Mouse (Mus musculus): ENCODE data around the gene Otub1. TPM values are rescaled to one million over a fixed set of nuclear protein-coding genes. Genes with fewer than 3 reads are reported as not detected.

Gene Otub1
- polyA plus RNA-seq, 1 experiment from 2014 or later = 233 TPM

GRCm38 (mm10) chr19:7160151-7160906 lies 45.8 kb downstream of the Otub1 start:
- H3K9me3 ChIP-seq = no peaks in the 10 kb centered on the region
- H3K27me3 ChIP-seq = peaks cover 93% of the 10 kb centered on the region
- ATAC-seq (ENCODE audit: insufficient number of reproducible peaks, insufficient read depth, low FRiP score, low TSS enrichment, low read depth) = peak; percentile 39; the same call in 1 of the 2 replicates
- H3K4me2 ChIP-seq = peak overlapping the region; percentile 34
- H3K4me3 ChIP-seq (replicated peaks) = no peak overlapping the region
- peaks cover 55% of the 10 kb centered on the region for H3K4me1 ChIP-seq (replicated peaks)
- no peak overlapping the region for H3K27ac ChIP-seq
- WGBS = 7% methylated on average over 14 of the region's 14 CpGs
- no peaks in the 10 kb centered on the region for H3K36me3 ChIP-seq
- peak overlapping the region; percentile 24 for H3K9ac ChIP-seq (replicated peaks)

- no peak for ATAC-seq (ENCODE audit: insufficient number of reproducible peaks, insufficient read depth, low FRiP score, low TSS enrichment, low read depth)
- WGBS = 49% methylated on average over 14 of the region's 14 CpGs
- H3K4me2 ChIP-seq = no peak overlapping the region
- H3K9ac ChIP-seq (replicated peaks) = no peak overlapping the region
- H3K4me3 ChIP-seq (replicated peaks) = no peak overlapping the region
- H3K27ac ChIP-seq = no peak overlapping the region
- H3K9me3 ChIP-seq = no peaks in the 10 kb centered on the region
- peaks cover 51% of the 10 kb centered on the region for H3K4me1 ChIP-seq (replicated peaks)
- H3K27me3 ChIP-seq = peaks cover 88% of the 10 kb centered on the region
- no peaks in the 10 kb centered on the region for H3K36me3 ChIP-seq
Observed at GRCm38 (mm10) chr19:7157734-7158133, 48.4 kb downstream of the Otub1 start.

DNA sequence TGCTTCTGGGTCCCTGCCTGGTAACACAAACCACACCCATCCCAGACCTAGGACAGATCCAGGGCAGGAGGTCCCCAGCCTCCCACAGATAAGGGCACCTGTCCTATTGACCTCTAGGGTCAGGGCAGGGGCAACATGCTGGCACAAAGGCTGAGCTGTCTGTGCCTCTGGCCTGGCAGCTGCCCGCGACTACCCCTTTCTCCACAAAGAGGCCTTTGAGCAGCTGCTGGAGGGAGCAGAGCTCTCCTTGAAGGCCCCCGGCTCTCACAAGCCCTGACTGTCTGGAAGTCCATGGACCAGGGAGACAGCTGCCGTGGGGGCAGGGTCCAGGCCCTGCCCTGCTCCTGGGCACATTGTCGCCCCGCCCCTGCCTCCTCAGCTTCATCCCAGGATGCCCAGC lies 50.9 kb downstream of the Otub1 start:
- Histone ChIP-seq H3K27ac (peak overlapping the region; percentile 75), H3K36me3 (no peaks in the 10 kb centered on the region), H3K27me3 (peaks cover 76% of the 10 kb centered on the region), H3K4me1 (replicated peaks) (peaks cover 61% of the 10 kb centered on the region), H3K9me3 (0 out of 2 replicates have a peak, but pooled peaks cover 3% of the 10 kb centered on the region), H3K4me3 (replicated peaks) (no peak overlapping the region; the same call in 1 of the 2 replicates), H3K4me2 (no peak overlapping the region), H3K9ac (replicated peaks) (no peak overlapping the region)
- 66% methylated on average over 6 of the region's 6 CpGs for WGBS
- no peak for ATAC-seq (ENCODE audit: insufficient number of reproducible peaks, insufficient read depth, low FRiP score, low TSS enrichment, low read depth)

- Histone ChIP-seq H3K27ac (no peak overlapping the region), H3K9me3 (0 out of 2 replicates have a peak, but pooled peaks cover 3% of the 10 kb centered on the region), H3K4me1 (replicated peaks) (peaks cover 73% of the 10 kb centered on the region), H3K4me3 (replicated peaks) (no peak overlapping the region), H3K9ac (replicated peaks) (no peak overlapping the region), H3K36me3 (no peaks in the 10 kb centered on the region), H3K4me2 (no peak overlapping the region), H3K27me3 (peaks cover 71% of the 10 kb centered on the region)
- 33% methylated on average over 7 of the region's 7 CpGs for WGBS
- ATAC-seq (ENCODE audit: insufficient number of reproducible peaks, insufficient read depth, low FRiP score, low TSS enrichment, low read depth) = no peak
Observed at GRCm38 (mm10) chr19:7153232-7153631, 52.9 kb downstream of the Otub1 start.

GRCm38 (mm10) chr19:7151927-7152653 lies 54.0 kb downstream of the Otub1 start:
- no peak overlapping the region for H3K9ac ChIP-seq (replicated peaks)
- H3K4me3 ChIP-seq (replicated peaks) = no peak overlapping the region
- H3K27me3 ChIP-seq = peaks cover 69% of the 10 kb centered on the region
- no peaks in the 10 kb centered on the region for H3K36me3 ChIP-seq
- WGBS = 83% methylated on average over 6 of the region's 6 CpGs
- H3K4me1 ChIP-seq (replicated peaks) = peaks cover 72% of the 10 kb centered on the region
- H3K9me3 ChIP-seq = 0 out of 2 replicates have a peak, but pooled peaks cover 3% of the 10 kb centered on the region
- H3K4me2 ChIP-seq = no peak overlapping the region
- no peak for ATAC-seq (ENCODE audit: insufficient number of reproducible peaks, insufficient read depth, low FRiP score, low TSS enrichment, low read depth)
- H3K27ac ChIP-seq = no peak overlapping the region

- H3K4me3 ChIP-seq (replicated peaks) = no peak overlapping the region
- WGBS = 81% methylated on average over 7 of the region's 7 CpGs
- H3K27ac ChIP-seq = no peak overlapping the region
- H3K27me3 ChIP-seq = peaks cover 70% of the 10 kb centered on the region
- H3K36me3 ChIP-seq = no peaks in the 10 kb centered on the region
- peaks cover 66% of the 10 kb centered on the region for H3K4me1 ChIP-seq (replicated peaks)
- no peak overlapping the region for H3K4me2 ChIP-seq
- H3K9ac ChIP-seq (replicated peaks) = no peak overlapping the region
- H3K9me3 ChIP-seq = 0 out of 2 replicates have a peak, but pooled peaks cover 3% of the 10 kb centered on the region
- ATAC-seq (ENCODE audit: insufficient number of reproducible peaks, insufficient read depth, low FRiP score, low TSS enrichment, low read depth) = no peak
Observed at GRCm38 (mm10) chr19:7151300-7151926, 54.7 kb downstream of the Otub1 start.

DNA sequence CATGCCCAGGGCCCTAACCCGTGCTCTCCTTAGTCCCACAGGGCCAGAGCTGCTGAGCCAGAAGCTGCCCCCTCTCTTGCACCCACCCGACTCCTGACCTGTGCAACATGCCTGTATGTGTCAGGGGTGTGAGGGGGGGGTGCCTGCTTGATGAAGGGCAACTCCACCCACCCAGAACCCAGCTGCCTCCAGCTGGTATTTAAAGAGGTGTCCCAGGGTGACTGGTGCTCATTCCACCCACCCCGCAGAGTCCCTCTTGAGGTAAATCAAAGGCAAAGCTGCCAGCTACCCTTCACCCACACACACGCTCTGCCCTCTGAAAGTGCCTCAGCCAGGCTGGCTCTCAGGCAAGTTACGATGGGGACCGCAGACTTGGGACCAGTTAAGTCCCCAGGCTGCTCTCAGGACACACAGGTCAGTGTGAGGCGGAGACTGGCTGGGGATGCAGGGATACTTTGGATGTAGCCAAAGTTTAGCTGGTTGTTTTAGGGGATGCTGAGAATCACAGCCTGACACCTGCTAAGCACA lies 56.9 kb downstream of the Otub1 start:
- peaks cover 53% of the 10 kb centered on the region for H3K4me1 ChIP-seq (replicated peaks)
- ATAC-seq (ENCODE audit: insufficient number of reproducible peaks, insufficient read depth, low FRiP score, low TSS enrichment, low read depth) = no peak
- H3K4me3 ChIP-seq (replicated peaks) = no peak overlapping the region
- 0 out of 2 replicates have a peak, but pooled peaks cover 3% of the 10 kb centered on the region for H3K9me3 ChIP-seq
- H3K9ac ChIP-seq (replicated peaks) = no peak overlapping the region
- H3K27ac ChIP-seq = no peak overlapping the region
- H3K27me3 ChIP-seq = peaks cover 76% of the 10 kb centered on the region
- H3K4me2 ChIP-seq = no peak overlapping the region
- H3K36me3 ChIP-seq = no peaks in the 10 kb centered on the region
- 56% methylated on average over 7 of the region's 7 CpGs for WGBS

- H3K9ac ChIP-seq (replicated peaks) = no peak overlapping the region
- H3K9me3 ChIP-seq = 0 out of 2 replicates have a peak, but pooled peaks cover 3% of the 10 kb centered on the region
- no peak overlapping the region for H3K27ac ChIP-seq
- H3K36me3 ChIP-seq = no peaks in the 10 kb centered on the region
- 58% methylated on average over 8 of the region's 8 CpGs for WGBS
- H3K4me1 ChIP-seq (replicated peaks) = peaks cover 59% of the 10 kb centered on the region
- H3K27me3 ChIP-seq = peaks cover 77% of the 10 kb centered on the region
- ATAC-seq (ENCODE audit: insufficient number of reproducible peaks, insufficient read depth, low FRiP score, low TSS enrichment, low read depth) = no peak
- no peak overlapping the region for H3K4me2 ChIP-seq
- H3K4me3 ChIP-seq (replicated peaks) = no peak overlapping the region
Observed at GRCm38 (mm10) chr19:7148541-7149085, 57.5 kb downstream of the Otub1 start.

Other genes starting within 250 kb of the Otub1 start
- gene Ppp1r14b, start 231.3 kb downstream of the Otub1 start, polyA plus RNA-seq (2016; fragmentation: Nextera tagmentation; extraction: Ambion mirVana) = 245 and 288 TPM in 2 replicates
- gene Plcb3, start 229.8 kb downstream of the Otub1 start, polyA plus RNA-seq (2016; fragmentation: Nextera tagmentation; extraction: Ambion mirVana) = 41.4 and 41.7 TPM in 2 replicates
- gene Fkbp2, start 225.8 kb downstream of the Otub1 start, polyA plus RNA-seq (2016; fragmentation: Nextera tagmentation; extraction: Ambion mirVana) = 65.8 and 73.6 TPM in 2 replicates
- 53.8 and 55.2 TPM in 2 replicates for gene Vegfb, start 218.7 kb downstream of the Otub1 start, polyA plus RNA-seq (2016; fragmentation: Nextera tagmentation; extraction: Ambion mirVana)
- 21.2 and 22.8 TPM in 2 replicates for gene Dnajc4, start 213.7 kb downstream of the Otub1 start, polyA plus RNA-seq (2016; fragmentation: Nextera tagmentation; extraction: Ambion mirVana)
- gene Nudt22, start 210.2 kb downstream of the Otub1 start, polyA plus RNA-seq (2016; fragmentation: Nextera tagmentation; extraction: Ambion mirVana) = 20.1 and 22.6 TPM in 2 replicates
- 10.8 and 11.0 TPM in 2 replicates for gene Trpt1, start 210.2 kb downstream of the Otub1 start, polyA plus RNA-seq (2016; fragmentation: Nextera tagmentation; extraction: Ambion mirVana)
- gene Fermt3, start 186.8 kb downstream of the Otub1 start, polyA plus RNA-seq (2016; fragmentation: Nextera tagmentation; extraction: Ambion mirVana) = 7.1 and 7.8 TPM in 2 replicates
- gene Stip1, start 166.3 kb downstream of the Otub1 start, polyA plus RNA-seq (2016; fragmentation: Nextera tagmentation; extraction: Ambion mirVana) = 292 and 312 TPM in 2 replicates
- 12.3 and 13.2 TPM in 2 replicates for gene Macrod1, start 149.5 kb downstream of the Otub1 start, polyA plus RNA-seq (2016; fragmentation: Nextera tagmentation; extraction: Ambion mirVana)
- 3.5 and 4.4 TPM in 2 replicates for gene Flrt1, start 100.6 kb downstream of the Otub1 start, polyA plus RNA-seq (2016; fragmentation: Nextera tagmentation; extraction: Ambion mirVana)
- 870 and 903 TPM in 2 replicates for gene Cox8a, start 11.3 kb upstream of the Otub1 start, polyA plus RNA-seq (2016; fragmentation: Nextera tagmentation; extraction: Ambion mirVana)
- 69.7 and 73.1 TPM in 2 replicates for gene Naa40, start 34.9 kb upstream of the Otub1 start, polyA plus RNA-seq (2016; fragmentation: Nextera tagmentation; extraction: Ambion mirVana)
- gene Rcor2, start 61.0 kb upstream of the Otub1 start, polyA plus RNA-seq (2016; fragmentation: Nextera tagmentation; extraction: Ambion mirVana) = 50.9 and 51.1 TPM in 2 replicates
- 54.4 and 58.5 TPM in 2 replicates for gene Mark2, start 135.5 kb upstream of the Otub1 start, polyA plus RNA-seq (2016; fragmentation: Nextera tagmentation; extraction: Ambion mirVana)
- 41.2 and 45.1 TPM in 2 replicates for gene Spindoc, start 176.7 kb upstream of the Otub1 start, polyA plus RNA-seq (2016; fragmentation: Nextera tagmentation; extraction: Ambion mirVana)
- 11.0 and 12.0 TPM in 2 replicates for gene 2700081O15Rik, start 211.3 kb upstream of the Otub1 start, polyA plus RNA-seq (2016; fragmentation: Nextera tagmentation; extraction: Ambion mirVana)

Data from limb, embryonic 12.5 days (tissue).